Mouse (Mus musculus): Measurements from ENCODE around the gene Stxbp5. TPM values are rescaled to one million over a fixed set of nuclear protein-coding genes. Genes with fewer than 3 reads are reported as not detected.
"Not testable (repeated sequence)": the region's sequence is repeated elsewhere in the genome, so short reads cannot be mapped to it uniquely, and the experiment has no call there.

Stxbp5 gene
- total RNA-seq (2021) = 100 to 1,000 TPM; 102 to 120 TPM

- intact Hi-C loops (cut with DNase I) = loop anchor here (2.0 to 5.0 kb wide), 3 partner anchors 76 to 420 kb away; no protein-coding TSS in a partner anchor
Observed at GRCm38 (mm10) chr10:9901071-9901696, at the start of gene Stxbp5. Gene Stxbp5 (minus strand): TSS chr10:9901079.

GRCm38 (mm10) chr10:9912395-9912794, 11.5 kb upstream of the Stxbp5 start:
- intact Hi-C loops (cut with DNase I) = no loop called here
- DNase-seq (ENCODE audit: low spot score in 2 of 2) = no peak

More at GRCm38 (mm10) chr10:9901071-9901696, at the start of gene Stxbp5:
- DNase-seq (ENCODE audit: low spot score in 2 of 2) = peak; percentile 85 to 89

- DNase-seq (ENCODE audit: low spot score in 2 of 2) = no peak
- intact Hi-C loops (cut with DNase I) = no loop called here
Observed at GRCm38 (mm10) chr10:9907919-9908502, 7.1 kb upstream of the Stxbp5 start.

GRCm38 (mm10) chr10:9907519-9907918, 6.6 kb upstream of the Stxbp5 start:
- intact Hi-C loops (cut with DNase I) = no loop called here
- DNase-seq (ENCODE audit: low spot score in 2 of 2) = no peak

GRCm38 (mm10) chr10:9906185-9906584, 5.3 kb upstream of the Stxbp5 start:
- intact Hi-C loops (cut with DNase I) = no loop called here
- DNase-seq (ENCODE audit: low spot score in 2 of 2) = no peak

- intact Hi-C loops (cut with DNase I) = loop anchor here (2.0 to 5.0 kb wide), 3 partner anchors 75 to 419 kb away; no protein-coding TSS in a partner anchor
- peak; percentile 81 for DNase-seq (ENCODE audit: low spot score in 2 of 2)
Observed at GRCm38 (mm10) chr10:9901697-9902239, 889 bp upstream of the Stxbp5 start.

GRCm38 (mm10) chr10:9900315-9901070, 386 bp downstream of the Stxbp5 start:
- peak in 1 of 2 experiments; percentile 59 for DNase-seq (ENCODE audit: low spot score in 2 of 2)
- intact Hi-C loops (cut with DNase I) = loop anchor here (2.0 to 5.0 kb wide), 3 partner anchors 76 to 420 kb away; no protein-coding TSS in a partner anchor

GRCm38 (mm10) chr10:9899816-9900215, 1.1 kb downstream of the Stxbp5 start:
- peak in 1 of 2 experiments; percentile 22 for DNase-seq (ENCODE audit: low spot score in 2 of 2)
- intact Hi-C loops (cut with DNase I) = loop anchor here (2.0 to 5.0 kb wide), 3 partner anchors 77 to 421 kb away; no protein-coding TSS in a partner anchor

- intact Hi-C loops (cut with DNase I) = no loop called here
- DNase-seq (ENCODE audit: low spot score in 2 of 2) = peak in 1 of 2 experiments; percentile 13
Observed at GRCm38 (mm10) chr10:9899086-9899485, 1.8 kb downstream of the Stxbp5 start.

GRCm38 (mm10) chr10:9897852-9898251, 3.0 kb downstream of the Stxbp5 start:
- intact Hi-C loops (cut with DNase I) = no loop called here
- DNase-seq (ENCODE audit: low spot score in 2 of 2) = no peak

GRCm38 (mm10) chr10:9893562-9893961, 7.3 kb downstream of the Stxbp5 start:
- intact Hi-C loops (cut with DNase I) = no loop called here
- no peak for DNase-seq (ENCODE audit: low spot score in 2 of 2)

GRCm38 (mm10) chr10:9889651-9890050, 11.2 kb downstream of the Stxbp5 start:
- intact Hi-C loops (cut with DNase I) = no loop called here
- DNase-seq (ENCODE audit: low spot score in 2 of 2) = no peak

- intact Hi-C loops (cut with DNase I) = no loop called here
- DNase-seq (ENCODE audit: low spot score in 2 of 2) = no peak
Observed at GRCm38 (mm10) chr10:9888655-9889054, 12.2 kb downstream of the Stxbp5 start.

GRCm38 (mm10) chr10:9881781-9882320, 19.0 kb downstream of the Stxbp5 start:
- DNase-seq (ENCODE audit: low spot score in 2 of 2); intact Hi-C loops (cut with DNase I): not testable (repeated sequence)

- intact Hi-C loops (cut with DNase I) = no loop called here
- DNase-seq (ENCODE audit: low spot score in 2 of 2) = no peak
Observed at GRCm38 (mm10) chr10:9880070-9880728, 20.7 kb downstream of the Stxbp5 start.

- intact Hi-C loops (cut with DNase I) = no loop called here
- no peak for DNase-seq (ENCODE audit: low spot score in 2 of 2)
Observed at GRCm38 (mm10) chr10:9878821-9879489, 21.9 kb downstream of the Stxbp5 start.

- DNase-seq (ENCODE audit: low spot score in 2 of 2) = no peak
- intact Hi-C loops (cut with DNase I) = no loop called here
Observed at GRCm38 (mm10) chr10:9875905-9876304, 25.0 kb downstream of the Stxbp5 start.

- no peak for DNase-seq (ENCODE audit: low spot score in 2 of 2)
- intact Hi-C loops (cut with DNase I) = no loop called here
Observed at GRCm38 (mm10) chr10:9872143-9872542, 28.7 kb downstream of the Stxbp5 start.

All from left cerebral cortex, postnatal 36 days (tissue).